Mouse (Mus musculus) limb, embryonic 10.5 days (tissue): ENCODE measurements around the gene Prss38. TPM values are rescaled to one million over a fixed set of nuclear protein-coding genes. Genes with fewer than 3 reads are reported as not detected.

Experiments
- DNase-seq: peaks from one replicate; pipeline ENCODE4 v3.0.0-alpha.2; 2017; ENCODE audit warnings: low spot score
- H3K27ac ChIP-seq: fragments of 300-500 bp; sonication (generic); 2 replicates; pipeline ENCODE4 v1.5.1; 2016; ENCODE audit warnings: mild to moderate bottlenecking
- H3K27me3 ChIP-seq: fragments of 300-500 bp; sonication (generic); 2 replicates; pipeline ENCODE4 v1.6.1; 2016; ENCODE audit warnings: low read depth, mild to moderate bottlenecking; ENCODE audit not compliant: poor library complexity, severe bottlenecking
- H3K36me3 ChIP-seq: fragments of 300-500 bp; sonication (generic); 2 replicates; pipeline ENCODE4 v1.6.1; 2016; ENCODE audit warnings: mild to moderate bottlenecking, moderate library complexity
- H3K4me1 ChIP-seq: fragments of 300-500 bp; sonication (generic); 2 replicates; pipeline ENCODE4 v1.6.1; 2016
- H3K4me3 ChIP-seq: fragments of 300-500 bp; sonication (generic); 2 replicates; pipeline ENCODE4 v1.5.1; 2016; ENCODE audit warnings: mild to moderate bottlenecking, moderate library complexity
- H3K9me3 ChIP-seq: fragments of 300-500 bp; sonication (generic); replicated peaks from 2 replicates; pipeline ENCODE4 v1.6.1; 2016; ENCODE audit warnings: mild to moderate bottlenecking
- WGBS: fragments of 180-500 bp; shearing (Covaris S2); methylation state at CpG from one replicate; pipeline ENCODE4 v1.1.7; 2016; 5-methylcytosine and 5-hydroxymethylcytosine counted together
- polyA plus RNA-seq: library from polyadenylated mRNA; unstranded; fragments of >200 nt; fragmentation: Nextera tagmentation; extraction: Ambion mirVana; gene quantifications from 2 replicates; pipeline ENCODE4 v1.2.1, GENCODE M21; 2016

Gene Prss38
- polyA plus RNA-seq, 1 experiment from 2014 or later: not detected

- Histone ChIP-seq H3K36me3 (no peaks in the 10 kb centered on the region), H3K4me1 (peaks cover 26% of the 10 kb centered on the region; the same call in 1 of the 2 replicates), H3K4me3 (no peak overlapping the region), H3K27ac (no peak overlapping the region), H3K9me3 (no peaks in the 10 kb centered on the region), H3K27me3 (no peaks in the 10 kb centered on the region; the same call in 1 of the 2 replicates)
- DNase-seq: no peak
- 83% methylated on average over 3 of the region's 3 CpGs for WGBS
Measured at GRCm38 (mm10) chr11:59366031-59366430, 9.4 kb downstream of the Prss38 start.

- Histone ChIP-seq H3K36me3 (no peaks in the 10 kb centered on the region), H3K27me3 (no peaks in the 10 kb centered on the region; the same call in 1 of the 2 replicates), H3K4me3 (no peak overlapping the region), H3K4me1 (peaks cover 26% of the 10 kb centered on the region; the same call in 1 of the 2 replicates), H3K27ac (peak overlapping the region; percentile 59; the same call in 1 of the 2 replicates), H3K9me3 (no peaks in the 10 kb centered on the region)
- 54% methylated on average over 3 of the region's 3 CpGs for WGBS
- DNase-seq: no peak
Measured at GRCm38 (mm10) chr11:59364417-59364816, 11.0 kb downstream of the Prss38 start.

- Histone ChIP-seq H3K27ac (peak overlapping the region; percentile 59; the same call in 1 of the 2 replicates), H3K4me1 (peaks cover 26% of the 10 kb centered on the region; the same call in 1 of the 2 replicates), H3K36me3 (no peaks in the 10 kb centered on the region), H3K4me3 (no peak overlapping the region), H3K9me3 (no peaks in the 10 kb centered on the region), H3K27me3 (no peaks in the 10 kb centered on the region; the same call in 1 of the 2 replicates)
- no peak for DNase-seq
- WGBS: 86% methylated on average over 9 of the region's 9 CpGs
Measured at GRCm38 (mm10) chr11:59364007-59364406, 11.4 kb downstream of the Prss38 start.

- Histone ChIP-seq H3K4me1 (peaks cover 38% of the 10 kb centered on the region), H3K27ac (no peak overlapping the region), H3K36me3 (no peaks in the 10 kb centered on the region), H3K4me3 (no peak overlapping the region), H3K9me3 (no peaks in the 10 kb centered on the region), H3K27me3 (no peaks in the 10 kb centered on the region; the same call in none of the 2 replicates)
- 86% methylated on average over 9 of the region's 9 CpGs for WGBS
- DNase-seq: no peak
Measured at GRCm38 (mm10) chr11:59361291-59361690, 14.2 kb downstream of the Prss38 start.

- Histone ChIP-seq H3K36me3 (no peaks in the 10 kb centered on the region), H3K4me1 (peaks cover 16% of the 10 kb centered on the region), H3K4me3 (no peak overlapping the region), H3K27ac (no peak overlapping the region), H3K27me3 (no peaks in the 10 kb centered on the region; the same call in none of the 2 replicates), H3K9me3 (no peaks in the 10 kb centered on the region)
- DNase-seq: peak; percentile 51
- 36% methylated on average over 11 of the region's 11 CpGs for WGBS
Measured at GRCm38 (mm10) chr11:59356874-59357289, 18.6 kb downstream of the Prss38 start.

GRCm38 (mm10) chr11:59354793-59355192 is 20.7 kb downstream of the Prss38 start:
- 85% methylated on average over 4 of the region's 4 CpGs for WGBS
- DNase-seq: no peak

GRCm38 (mm10) chr11:59350326-59350725 is 25.1 kb downstream of the Prss38 start:
- Histone ChIP-seq H3K4me3 (no peak overlapping the region), H3K27ac (peak overlapping the region; percentile 75; the same call in 1 of the 2 replicates), H3K4me1 (peaks cover 20% of the 10 kb centered on the region), H3K9me3 (no peaks in the 10 kb centered on the region), H3K27me3 (no peaks in the 10 kb centered on the region), H3K36me3 (no peaks in the 10 kb centered on the region)
- 65% methylated on average over 2 of the region's 2 CpGs for WGBS
- no peak for DNase-seq

More at GRCm38 (mm10) chr11:59354793-59355192, 20.7 kb downstream of the Prss38 start:
- peaks cover 26% of the 10 kb centered on the region for H3K4me1 ChIP-seq
- no peaks in the 10 kb centered on the region; the same call in 1 of the 2 replicates for H3K27me3 ChIP-seq
- H3K36me3 ChIP-seq: no peaks in the 10 kb centered on the region
- H3K4me3 ChIP-seq: no peak overlapping the region
- H3K9me3 ChIP-seq: no peaks in the 10 kb centered on the region
- no peak overlapping the region for H3K27ac ChIP-seq

- Histone ChIP-seq H3K4me1 (peaks cover 20% of the 10 kb centered on the region), H3K36me3 (no peaks in the 10 kb centered on the region), H3K27me3 (no peaks in the 10 kb centered on the region), H3K9me3 (no peaks in the 10 kb centered on the region), H3K27ac (no peak overlapping the region), H3K4me3 (no peak overlapping the region)
- 90% methylated on average over 11 of the region's 11 CpGs for WGBS
- no peak for DNase-seq
Measured at GRCm38 (mm10) chr11:59346166-59346910, 29.1 kb downstream of the Prss38 start.

GRCm38 (mm10) chr11:59342956-59343355 is 32.5 kb downstream of the Prss38 start:
- Histone ChIP-seq H3K27ac (no peak overlapping the region), H3K36me3 (no peaks in the 10 kb centered on the region), H3K27me3 (no peaks in the 10 kb centered on the region), H3K9me3 (no peaks in the 10 kb centered on the region), H3K4me3 (no peak overlapping the region), H3K4me1 (peaks cover 8% of the 10 kb centered on the region)
- DNase-seq: no peak
- 70% methylated on average over 5 of the region's 5 CpGs for WGBS

GRCm38 (mm10) chr11:59338736-59339120 is 36.7 kb downstream of the Prss38 start:
- WGBS: 96% methylated on average over 2 of the region's 2 CpGs
- H3K27me3 ChIP-seq: peaks cover 9% of the 10 kb centered on the region
- no peak overlapping the region for H3K4me3 ChIP-seq
- no peaks in the 10 kb centered on the region for H3K36me3 ChIP-seq
- no peak for DNase-seq
- peaks cover 21% of the 10 kb centered on the region for H3K4me1 ChIP-seq
- H3K9me3 ChIP-seq: no peaks in the 10 kb centered on the region
- no peak overlapping the region for H3K27ac ChIP-seq

- Histone ChIP-seq H3K36me3 (no peaks in the 10 kb centered on the region), H3K4me1 (peaks cover 27% of the 10 kb centered on the region), H3K27me3 (peaks cover 13% of the 10 kb centered on the region), H3K27ac (no peak overlapping the region), H3K9me3 (no peaks in the 10 kb centered on the region), H3K4me3 (no peak overlapping the region)
- 76% methylated on average over 13 of the region's 13 CpGs for WGBS
- no peak for DNase-seq
Measured at GRCm38 (mm10) chr11:59337955-59338735, 37.3 kb downstream of the Prss38 start.

GRCm38 (mm10) chr11:59336381-59336780 is 39.1 kb downstream of the Prss38 start:
- H3K4me1 ChIP-seq: peaks cover 29% of the 10 kb centered on the region
- peaks cover 24% of the 10 kb centered on the region for H3K27me3 ChIP-seq
- peak; percentile 53 for DNase-seq
- H3K27ac ChIP-seq: no peak overlapping the region
- H3K9me3 ChIP-seq: no peaks in the 10 kb centered on the region
- H3K36me3 ChIP-seq: no peaks in the 10 kb centered on the region
- no peak overlapping the region for H3K4me3 ChIP-seq
- 43% methylated on average over 1 of the region's 1 CpGs for WGBS

GRCm38 (mm10) chr11:59335942-59336341 is 39.5 kb downstream of the Prss38 start:
- H3K27me3 ChIP-seq: peaks cover 29% of the 10 kb centered on the region
- no peak for DNase-seq
- no peaks in the 10 kb centered on the region for H3K36me3 ChIP-seq
- H3K27ac ChIP-seq: no peak overlapping the region
- no peaks in the 10 kb centered on the region for H3K9me3 ChIP-seq
- 49% methylated on average over 2 of the region's 2 CpGs for WGBS
- peaks cover 29% of the 10 kb centered on the region for H3K4me1 ChIP-seq
- no peak overlapping the region for H3K4me3 ChIP-seq
